Mouse (Mus musculus) urinary bladder, postnatal 0 days (tissue): ENCODE measurements around the gene Tmem11. TPM values are rescaled to one million over a fixed set of nuclear protein-coding genes. Genes with fewer than 3 reads are reported as not detected.

Experiments
- polyA plus RNA-seq: library from polyadenylated mRNA; unstranded; fragments of >200 nt; fragmentation: Nextera tagmentation; extraction: Ambion mirVana; gene quantifications from 2 replicates; pipeline ENCODE4 v1.2.1, GENCODE M21; 2015

Tmem11 gene
- 44.7 and 47.3 TPM in 2 replicates for polyA plus RNA-seq

DNA sequence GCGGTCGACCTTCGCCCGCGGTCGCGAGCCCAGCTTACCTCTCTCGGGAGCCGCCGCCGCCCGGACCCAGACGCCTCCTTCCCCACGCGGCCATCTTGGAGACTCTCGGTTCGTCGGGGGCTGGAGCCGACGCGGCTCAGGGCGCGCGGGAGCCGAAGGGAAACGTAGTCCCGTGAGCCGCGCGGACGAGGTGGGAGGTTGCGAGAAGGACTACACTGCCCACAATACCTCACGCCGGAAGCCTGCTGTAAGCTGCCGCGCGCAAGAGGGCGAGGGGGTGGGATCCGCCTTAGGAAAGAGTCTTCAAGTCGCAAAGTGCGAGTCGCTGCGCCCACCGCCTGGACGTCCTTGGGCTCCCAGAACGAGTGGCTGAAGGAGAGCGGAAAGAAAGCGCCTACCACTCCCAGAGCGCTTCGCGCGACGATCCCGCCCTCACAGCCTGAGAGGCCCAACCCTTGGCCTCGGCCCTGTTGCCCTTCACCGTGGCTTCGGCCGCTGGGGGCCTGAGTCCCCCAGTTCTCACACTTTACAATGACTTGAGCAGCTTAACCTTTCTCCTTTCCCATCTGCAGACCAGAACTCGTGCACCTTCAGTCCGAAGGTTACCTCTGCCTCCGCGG lies at the start of gene Tmem11:
Tmem11 (minus strand) TSS at position 598 of the 620 bp plus-strand sequence.

GRCm38 (mm10) chr11:60914491-60914890 lies 35.4 kb upstream of the Tmem11 start, which contains the start of gene Natd1:
Gene Natd1 (minus strand): TSS chr11:60914750.

GRCm38 (mm10) chr11:60830433-60831052 lies 48.5 kb downstream of the Tmem11 start, which contains the start of gene Dhrs7b:
Gene Dhrs7b (plus strand): TSS chr11:60830631.

Other genes starting within 250 kb of the Tmem11 start
- gene Llgl1, start 179.5 kb downstream of the Tmem11 start, polyA plus RNA-seq, result 15.4 and 17.7 TPM in 2 replicates
- 78.7 and 84.4 TPM in 2 replicates for gene Flii, start 152.0 kb downstream of the Tmem11 start, polyA plus RNA-seq
- gene Mief2, start 150.9 kb downstream of the Tmem11 start, polyA plus RNA-seq, result 11.0 and 12.1 TPM in 2 replicates
- gene Top3a, start 101.9 kb downstream of the Tmem11 start, polyA plus RNA-seq, result 4.5 and 4.6 TPM in 2 replicates
- 1.9 and 2.4 TPM in 2 replicates for gene Smcr8, start 101.7 kb downstream of the Tmem11 start, polyA plus RNA-seq
- 14.4 and 16.0 TPM in 2 replicates for gene Shmt1, start 67.6 kb downstream of the Tmem11 start, polyA plus RNA-seq
- gene Dhrs7b, start 48.6 kb downstream of the Tmem11 start, polyA plus RNA-seq, result 24.5 and 25.9 TPM in 2 replicates
- gene Natd1, start 35.5 kb upstream of the Tmem11 start, polyA plus RNA-seq, result 11.6 and 13.4 TPM in 2 replicates
- 65.6 and 72.1 TPM in 2 replicates for gene Map2k3, start 52.8 kb upstream of the Tmem11 start, polyA plus RNA-seq
- gene Kcnj12, start 143.3 kb upstream of the Tmem11 start, polyA plus RNA-seq, result 1.9 and 2.3 TPM in 2 replicates
- gene Tnfrsf13b, start 247.5 kb upstream of the Tmem11 start, polyA plus RNA-seq, result 1.7 and 3.0 TPM in 2 replicates